Mouse (Mus musculus): ENCODE results near the gene Cacna1d.

Cacna1d gene

GRCm38 (mm10) chr14:30491342-30491741 is at the start of gene Cacna1d:
Cacna1d (minus strand) TSS chr14:30491455.
- H3K27me3 ChIP-seq (ENCODE audit: control insufficient read depth, insufficient read depth, low read length, poor library complexity, severe bottlenecking) = no peaks in the 10 kb centered on the region
- peaks cover 6% of the 10 kb centered on the region for H3K36me3 ChIP-seq (ENCODE audit: control insufficient read depth, insufficient read depth, low read length, poor library complexity, severe bottlenecking)
- no peak for DNase-seq (ENCODE audit: low read depth, low spot score)

- DNase-seq (ENCODE audit: low read depth, low spot score) = no peak
- no peaks in the 10 kb centered on the region for H3K36me3 ChIP-seq (ENCODE audit: control insufficient read depth, insufficient read depth, low read length, poor library complexity, severe bottlenecking)
- no peaks in the 10 kb centered on the region for H3K27me3 ChIP-seq (ENCODE audit: control insufficient read depth, insufficient read depth, low read length, poor library complexity, severe bottlenecking)
Measured at GRCm38 (mm10) chr14:30533780-30534450, 42.7 kb upstream of the Cacna1d start.

- Histone ChIP-seq H3K36me3 (ENCODE audit: control insufficient read depth, insufficient read depth, low read length, poor library complexity, severe bottlenecking) (no peaks in the 10 kb centered on the region), H3K27me3 (ENCODE audit: control insufficient read depth, insufficient read depth, low read length, poor library complexity, severe bottlenecking) (no peaks in the 10 kb centered on the region)
- no peak for DNase-seq (ENCODE audit: low read depth, low spot score)
Measured at GRCm38 (mm10) chr14:30531896-30532295, 40.6 kb upstream of the Cacna1d start.

DNA sequence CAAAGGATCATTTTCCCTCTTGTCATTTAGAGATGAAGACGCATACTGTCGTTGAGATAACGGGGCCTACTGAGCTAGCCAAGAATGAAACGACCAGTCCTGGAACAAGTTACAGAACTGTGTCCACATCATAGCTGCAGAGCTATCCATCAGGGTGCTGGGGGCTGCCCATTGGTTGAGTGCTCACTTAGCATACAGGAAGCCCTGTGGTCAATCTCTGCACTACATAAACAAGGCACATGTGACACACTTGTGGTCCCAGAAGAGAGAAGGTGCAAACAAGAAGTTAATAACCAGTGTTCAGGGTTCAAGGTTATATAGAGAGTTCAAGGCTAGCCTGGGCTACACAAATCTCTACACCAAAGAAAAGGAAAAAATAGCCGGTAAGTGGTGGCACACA is 40.2 kb upstream of the Cacna1d start:
- Histone ChIP-seq H3K27me3 (ENCODE audit: control insufficient read depth, insufficient read depth, low read length, poor library complexity, severe bottlenecking) (no peaks in the 10 kb centered on the region), H3K36me3 (ENCODE audit: control insufficient read depth, insufficient read depth, low read length, poor library complexity, severe bottlenecking) (no peaks in the 10 kb centered on the region; the same call in 1 of the 2 replicates)
- DNase-seq (ENCODE audit: low read depth, low spot score) = no peak

DNA sequence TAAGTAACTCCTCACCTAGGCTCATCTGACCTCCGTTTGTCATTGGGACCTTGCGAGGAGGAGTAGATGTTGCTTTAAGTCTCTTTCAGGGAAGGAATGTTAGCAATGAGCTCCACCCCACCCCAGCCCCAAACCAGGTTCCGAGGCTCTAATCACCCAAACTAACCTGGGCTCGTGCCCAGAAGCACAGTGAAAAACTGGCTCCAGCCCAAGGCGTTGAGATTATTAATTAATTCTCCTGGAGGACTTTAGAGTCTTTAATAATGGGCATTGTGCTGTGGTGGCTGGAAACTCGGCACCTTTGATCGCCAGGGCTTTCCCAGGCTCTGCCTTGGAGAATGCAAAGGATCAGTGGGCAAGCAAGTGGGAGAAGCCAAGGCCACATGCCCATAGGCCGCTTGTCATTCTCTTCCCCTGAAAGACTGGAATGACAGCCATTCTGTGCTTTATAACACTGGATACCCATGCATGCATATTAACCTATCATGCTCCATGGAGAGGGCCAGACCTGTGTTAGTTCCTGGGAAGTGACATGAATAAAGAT is 39.5 kb upstream of the Cacna1d start:
- Histone ChIP-seq H3K36me3 (ENCODE audit: control insufficient read depth, insufficient read depth, low read length, poor library complexity, severe bottlenecking) (peaks cover under 1% of the 10 kb centered on the region), H3K27me3 (ENCODE audit: control insufficient read depth, insufficient read depth, low read length, poor library complexity, severe bottlenecking) (no peaks in the 10 kb centered on the region)
- no peak for DNase-seq (ENCODE audit: low read depth, low spot score)

GRCm38 (mm10) chr14:30529454-30529853 is 38.2 kb upstream of the Cacna1d start:
- H3K27me3 ChIP-seq (ENCODE audit: control insufficient read depth, insufficient read depth, low read length, poor library complexity, severe bottlenecking) = no peaks in the 10 kb centered on the region
- no peak for DNase-seq (ENCODE audit: low read depth, low spot score)
- peaks cover 5% of the 10 kb centered on the region for H3K36me3 ChIP-seq (ENCODE audit: control insufficient read depth, insufficient read depth, low read length, poor library complexity, severe bottlenecking)

DNA sequence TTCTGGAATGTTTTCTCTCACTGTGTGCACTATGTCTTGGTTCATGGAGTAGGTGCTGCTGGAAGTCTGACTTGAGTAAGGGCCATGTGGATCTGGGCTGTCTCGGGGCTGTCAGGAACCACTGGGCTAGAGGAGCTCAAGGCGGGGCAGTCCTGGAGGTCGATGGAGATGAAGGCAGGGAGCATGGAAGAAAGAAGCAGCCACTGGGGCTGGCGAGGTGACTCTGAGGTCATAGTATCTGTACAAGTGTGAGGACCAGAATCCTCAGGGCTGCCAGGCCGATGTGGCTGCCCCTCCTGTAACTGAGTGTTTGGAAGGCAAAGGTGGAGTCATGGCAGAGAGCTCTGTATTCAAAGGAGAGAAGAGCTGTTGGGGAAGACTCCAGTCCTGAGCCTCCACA is 37.7 kb upstream of the Cacna1d start:
- Histone ChIP-seq H3K36me3 (ENCODE audit: control insufficient read depth, insufficient read depth, low read length, poor library complexity, severe bottlenecking) (peaks cover 5% of the 10 kb centered on the region), H3K27me3 (ENCODE audit: control insufficient read depth, insufficient read depth, low read length, poor library complexity, severe bottlenecking) (no peaks in the 10 kb centered on the region)
- no peak for DNase-seq (ENCODE audit: low read depth, low spot score)

DNA sequence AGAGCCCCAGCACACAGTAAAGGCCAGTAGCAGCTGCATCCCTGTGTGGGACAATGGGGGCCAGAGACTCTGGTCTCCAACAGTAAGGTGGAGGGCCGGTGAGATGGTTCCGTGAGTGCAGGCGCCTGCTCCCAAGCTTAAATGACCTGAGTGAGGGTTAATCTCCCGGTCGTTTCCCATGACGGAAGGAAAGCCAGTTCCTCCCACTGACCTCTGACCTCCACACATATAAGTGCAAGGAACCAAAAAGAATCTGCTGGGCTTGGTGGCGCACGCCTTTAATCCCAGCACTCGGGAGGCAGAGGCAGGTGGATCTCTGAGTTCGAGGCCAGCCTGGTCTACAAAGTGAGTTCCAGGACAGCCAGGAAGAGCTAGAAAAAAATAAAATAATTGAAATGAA is 37.1 kb upstream of the Cacna1d start:
- no peak for DNase-seq (ENCODE audit: low read depth, low spot score)
- H3K36me3 ChIP-seq (ENCODE audit: control insufficient read depth, insufficient read depth, low read length, poor library complexity, severe bottlenecking) = peaks cover 5% of the 10 kb centered on the region
- H3K27me3 ChIP-seq (ENCODE audit: control insufficient read depth, insufficient read depth, low read length, poor library complexity, severe bottlenecking) = no peaks in the 10 kb centered on the region

DNA sequence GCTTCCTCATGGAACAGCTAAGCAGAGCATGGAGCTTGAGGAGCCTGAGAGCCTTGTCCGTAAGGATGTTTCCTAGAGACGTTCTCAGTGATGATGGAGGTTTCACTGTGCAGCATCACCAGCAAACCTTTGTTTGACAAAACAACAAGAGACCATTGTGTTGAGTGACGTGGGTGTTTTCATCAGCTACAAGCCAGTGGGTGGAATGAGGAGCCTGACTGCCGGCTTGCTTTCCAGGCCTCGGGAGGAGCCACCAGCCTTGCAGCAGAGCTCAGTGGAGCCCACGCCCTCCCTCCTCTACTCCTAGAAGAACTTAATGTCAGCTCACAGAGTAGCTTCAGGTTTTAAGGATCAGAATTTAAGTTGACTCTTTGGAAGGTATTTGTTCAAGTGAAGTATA is 32.1 kb upstream of the Cacna1d start:
- no peak for DNase-seq (ENCODE audit: low read depth, low spot score)
- Histone ChIP-seq H3K27me3 (ENCODE audit: control insufficient read depth, insufficient read depth, low read length, poor library complexity, severe bottlenecking) (no peaks in the 10 kb centered on the region), H3K36me3 (ENCODE audit: control insufficient read depth, insufficient read depth, low read length, poor library complexity, severe bottlenecking) (peaks cover 7% of the 10 kb centered on the region)

DNA sequence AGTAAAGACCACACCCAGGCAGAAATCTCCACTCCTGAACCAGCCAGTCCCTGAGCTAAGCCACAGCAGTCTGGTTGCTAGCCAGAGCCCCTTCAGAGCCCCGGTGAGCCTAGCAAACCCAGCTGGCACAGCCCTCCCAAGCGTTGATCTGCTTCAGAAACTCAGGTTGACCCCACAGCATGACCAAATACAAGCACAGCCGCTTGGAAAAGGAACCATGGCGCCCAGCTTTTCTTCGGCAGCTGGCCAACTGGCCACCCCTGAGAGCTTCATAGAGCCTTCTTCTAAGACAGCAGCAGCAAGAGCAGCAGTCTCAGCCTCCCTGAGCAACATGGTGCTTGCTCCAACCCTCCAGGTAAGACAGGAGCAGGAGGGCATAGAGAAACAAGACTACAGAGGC is 28.1 kb upstream of the Cacna1d start:
- Histone ChIP-seq H3K27me3 (ENCODE audit: control insufficient read depth, insufficient read depth, low read length, poor library complexity, severe bottlenecking) (no peaks in the 10 kb centered on the region), H3K36me3 (ENCODE audit: control insufficient read depth, insufficient read depth, low read length, poor library complexity, severe bottlenecking) (peaks cover 5% of the 10 kb centered on the region)
- DNase-seq (ENCODE audit: low read depth, low spot score) = no peak

DNA sequence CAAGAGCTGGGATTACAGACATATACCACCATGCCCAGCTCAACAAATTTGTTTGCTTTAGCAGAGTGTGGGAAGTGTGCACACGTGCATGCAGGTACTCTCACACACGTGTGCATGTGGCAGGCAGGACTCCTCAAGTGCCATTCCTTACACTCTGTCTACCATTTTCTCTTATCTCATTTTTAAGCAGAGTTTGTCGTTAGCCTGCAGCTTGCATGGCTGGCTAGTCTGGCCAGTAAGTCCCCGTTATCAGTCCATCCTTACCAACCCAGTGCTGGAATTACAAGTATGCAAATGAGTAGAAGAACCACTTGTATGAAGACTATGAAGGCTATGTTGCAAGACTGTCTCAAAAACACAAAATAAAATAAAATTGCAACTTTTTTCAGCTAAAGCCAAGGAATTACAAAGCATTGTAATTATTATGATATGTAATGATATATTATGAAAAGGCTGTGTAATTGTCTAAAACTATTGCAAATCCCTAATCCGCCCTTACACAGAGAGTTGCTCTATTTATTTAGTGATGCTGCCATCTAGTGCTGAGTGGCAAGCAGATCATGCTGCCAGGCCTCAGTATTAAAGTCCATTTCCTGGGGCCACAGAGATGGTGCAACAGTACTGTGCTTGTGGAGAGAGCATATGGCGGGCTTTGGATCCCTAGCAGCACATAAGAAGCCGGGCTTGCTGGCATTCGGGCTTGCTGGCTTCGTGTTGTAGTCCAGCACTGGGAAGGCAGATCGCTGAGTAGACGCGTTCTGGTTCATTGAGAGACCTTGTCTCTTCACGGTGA is 24.9 kb upstream of the Cacna1d start:
- Histone ChIP-seq H3K27me3 (ENCODE audit: control insufficient read depth, insufficient read depth, low read length, poor library complexity, severe bottlenecking) (no peaks in the 10 kb centered on the region), H3K36me3 (ENCODE audit: control insufficient read depth, insufficient read depth, low read length, poor library complexity, severe bottlenecking) (peaks cover 12% of the 10 kb centered on the region)
- peak; percentile 45 for DNase-seq (ENCODE audit: low read depth, low spot score)

GRCm38 (mm10) chr14:30512896-30513295 is 21.6 kb upstream of the Cacna1d start:
- no peaks in the 10 kb centered on the region for H3K27me3 ChIP-seq (ENCODE audit: control insufficient read depth, insufficient read depth, low read length, poor library complexity, severe bottlenecking)
- DNase-seq (ENCODE audit: low read depth, low spot score) = no peak
- peaks cover 15% of the 10 kb centered on the region for H3K36me3 ChIP-seq (ENCODE audit: control insufficient read depth, insufficient read depth, low read length, poor library complexity, severe bottlenecking)

- no peak for DNase-seq (ENCODE audit: low read depth, low spot score)
- Histone ChIP-seq H3K36me3 (ENCODE audit: control insufficient read depth, insufficient read depth, low read length, poor library complexity, severe bottlenecking) (peaks cover 21% of the 10 kb centered on the region), H3K27me3 (ENCODE audit: control insufficient read depth, insufficient read depth, low read length, poor library complexity, severe bottlenecking) (no peaks in the 10 kb centered on the region)
Measured at GRCm38 (mm10) chr14:30510214-30510763, 19.0 kb upstream of the Cacna1d start.

GRCm38 (mm10) chr14:30504990-30505389 is 13.7 kb upstream of the Cacna1d start:
- Histone ChIP-seq H3K36me3 (ENCODE audit: control insufficient read depth, insufficient read depth, low read length, poor library complexity, severe bottlenecking) (peaks cover 15% of the 10 kb centered on the region), H3K27me3 (ENCODE audit: control insufficient read depth, insufficient read depth, low read length, poor library complexity, severe bottlenecking) (no peaks in the 10 kb centered on the region)
- DNase-seq (ENCODE audit: low read depth, low spot score) = no peak

DNA sequence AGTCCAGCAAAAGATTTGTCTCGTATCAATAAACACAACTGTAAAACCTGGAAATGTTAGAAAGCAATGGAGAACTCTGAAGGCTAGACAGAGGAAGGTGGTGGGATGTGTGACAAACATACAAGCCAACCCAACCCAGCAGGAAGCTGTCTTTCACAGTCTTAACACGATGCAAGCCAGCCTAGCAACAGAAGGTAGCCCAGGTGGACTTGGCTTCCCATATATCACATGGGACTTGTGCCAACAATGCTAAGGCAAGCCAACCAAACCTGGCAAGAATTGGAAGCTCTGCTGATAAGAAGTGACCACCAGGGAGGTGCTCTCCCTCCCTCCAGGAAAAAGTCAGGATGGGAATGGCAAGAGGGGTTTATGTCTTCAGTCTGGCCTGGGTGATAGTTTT is 6.9 kb upstream of the Cacna1d start:
- Histone ChIP-seq H3K36me3 (ENCODE audit: control insufficient read depth, insufficient read depth, low read length, poor library complexity, severe bottlenecking) (peaks cover 4% of the 10 kb centered on the region; the same call in 1 of the 2 replicates), H3K27me3 (ENCODE audit: control insufficient read depth, insufficient read depth, low read length, poor library complexity, severe bottlenecking) (no peaks in the 10 kb centered on the region)
- no peak for DNase-seq (ENCODE audit: low read depth, low spot score)

Measured in splenic B cell, adult 2 months (primary cell).